Mouse (Mus musculus): ENCODE data around the gene Ccr3.

DNA sequence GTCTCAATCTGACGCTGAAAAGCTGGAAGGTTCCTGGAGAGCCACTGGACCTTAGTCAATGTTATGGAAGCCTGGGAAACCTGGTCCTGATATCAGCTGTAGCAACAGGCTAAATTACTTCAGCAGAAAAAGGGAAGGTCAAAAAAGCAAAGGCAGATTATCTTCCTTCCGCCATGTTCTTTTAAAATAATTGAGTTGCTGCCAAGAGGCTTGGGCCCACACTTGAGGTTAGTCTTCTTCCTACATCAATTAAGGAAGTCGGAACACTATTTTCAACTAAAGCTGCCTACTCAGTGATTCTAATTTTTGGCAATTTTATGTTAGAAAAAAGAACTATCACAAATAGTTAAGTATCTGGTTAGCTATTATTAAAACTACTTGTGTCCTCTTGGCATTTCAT lies 1.9 kb upstream of the Ccr3 start:
- no peak for TF ChIP-seq POLR2A (IDR thresholded peaks at IDR 0.05; ENCODE audit: extremely low read depth, insufficient read depth, low read length)
- no peak for TF ChIP-seq CTCF (IDR thresholded peaks at IDR 0.05; ENCODE audit: low read depth, low read length)

All from liver, adult 2 months (tissue).